Mouse (Mus musculus) R1 (cell line): ENCODE results near the gene Samhd1.

Experiments used
- DNase-seq: peaks from one replicate; pipeline ENCODE4 v3.0.0-alpha.2; 2018; ENCODE audit warnings: low read depth, low spot score

Gene Samhd1

GRCm38 (mm10) chr2:157073378-157074052, 61.5 kb downstream of the Samhd1 start:
- no peak for DNase-seq

DNA sequence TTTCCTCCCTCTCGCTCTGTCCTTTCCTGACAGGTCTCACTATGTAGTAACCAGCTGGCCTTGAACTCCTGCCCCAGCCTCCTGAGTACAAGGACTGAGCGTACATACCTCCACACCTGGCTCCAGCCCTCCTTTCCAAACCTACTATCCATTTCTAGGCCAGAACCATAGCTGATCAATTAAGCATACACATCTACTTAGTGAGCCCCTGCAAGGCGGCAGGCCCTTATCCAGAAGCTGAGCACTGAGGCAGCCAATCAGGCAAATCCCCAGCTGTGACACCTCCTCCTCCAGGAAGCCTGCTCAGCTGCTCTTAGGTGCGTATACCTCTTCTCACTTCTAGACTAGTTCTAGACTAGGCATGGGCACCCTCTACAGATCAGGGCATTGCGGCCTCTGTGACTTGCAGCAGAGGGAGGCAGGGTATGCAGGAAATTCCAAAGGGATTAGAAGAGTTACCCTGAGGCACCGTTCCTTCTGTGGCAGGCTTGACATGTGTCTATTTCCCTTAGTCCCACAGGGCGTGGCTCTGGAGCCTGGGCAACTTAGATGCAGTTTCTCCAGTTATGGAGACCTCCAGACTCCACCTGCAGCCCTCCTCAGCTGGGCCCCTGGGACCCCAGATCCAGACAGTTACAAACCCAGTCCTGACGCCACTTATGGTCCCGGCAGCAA, 62.6 kb downstream of the Samhd1 start:
- DNase-seq, result no peak

GRCm38 (mm10) chr2:157071556-157071955, 63.5 kb downstream of the Samhd1 start:
- no peak for DNase-seq

DNA sequence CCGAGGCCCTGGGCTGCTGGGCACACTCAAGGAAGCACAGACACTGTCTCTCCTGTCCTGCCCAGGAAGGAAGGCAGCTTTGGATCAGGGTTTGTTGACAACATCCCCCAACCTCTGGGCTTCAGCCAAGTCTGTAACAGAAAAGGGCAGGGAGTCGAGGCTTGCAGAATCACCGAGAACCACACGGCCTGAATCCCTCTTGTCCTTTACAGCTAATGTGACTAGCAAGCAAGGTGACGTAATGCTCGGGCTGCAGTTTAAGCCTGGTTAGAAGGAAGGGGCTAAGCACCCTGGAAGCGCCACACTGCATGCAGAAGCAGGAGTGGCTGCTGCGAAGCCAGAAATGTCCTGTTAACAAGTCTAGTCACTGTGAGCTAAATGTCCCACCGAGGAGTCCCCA, 64.7 kb downstream of the Samhd1 start:
- DNase-seq, result no peak

DNA sequence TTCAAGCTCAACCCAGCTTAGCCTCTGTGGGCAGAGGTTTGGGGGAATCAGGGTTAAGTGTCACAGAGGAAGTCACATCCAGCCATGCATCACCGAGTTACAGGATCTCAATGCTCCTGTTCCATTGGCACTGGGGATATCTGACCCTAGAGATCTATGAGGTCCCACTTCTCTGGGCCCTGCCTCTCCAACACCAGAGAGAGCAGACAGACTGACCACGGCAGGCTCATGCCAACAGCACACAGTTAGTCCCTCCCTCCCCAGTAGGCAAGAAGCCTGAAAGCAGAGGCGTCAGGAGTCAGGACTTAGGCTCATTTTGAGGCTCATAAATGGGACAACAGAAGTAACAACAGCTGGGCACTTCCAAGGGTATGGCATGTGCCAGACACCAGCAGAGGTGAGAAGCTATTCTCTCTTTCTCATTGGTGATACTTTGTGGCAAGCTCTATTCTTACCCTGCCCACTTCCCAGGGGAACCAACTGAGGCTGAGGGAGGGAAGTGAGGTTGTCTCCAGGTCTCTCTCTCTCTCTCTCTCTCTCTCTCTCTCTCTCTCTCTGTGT, 65.2 kb downstream of the Samhd1 start:
- DNase-seq, result no peak

- no peak for DNase-seq
Measured at GRCm38 (mm10) chr2:157069355-157069735, 65.7 kb downstream of the Samhd1 start.

GRCm38 (mm10) chr2:157068701-157069354, 66.2 kb downstream of the Samhd1 start:
- no peak for DNase-seq

DNA sequence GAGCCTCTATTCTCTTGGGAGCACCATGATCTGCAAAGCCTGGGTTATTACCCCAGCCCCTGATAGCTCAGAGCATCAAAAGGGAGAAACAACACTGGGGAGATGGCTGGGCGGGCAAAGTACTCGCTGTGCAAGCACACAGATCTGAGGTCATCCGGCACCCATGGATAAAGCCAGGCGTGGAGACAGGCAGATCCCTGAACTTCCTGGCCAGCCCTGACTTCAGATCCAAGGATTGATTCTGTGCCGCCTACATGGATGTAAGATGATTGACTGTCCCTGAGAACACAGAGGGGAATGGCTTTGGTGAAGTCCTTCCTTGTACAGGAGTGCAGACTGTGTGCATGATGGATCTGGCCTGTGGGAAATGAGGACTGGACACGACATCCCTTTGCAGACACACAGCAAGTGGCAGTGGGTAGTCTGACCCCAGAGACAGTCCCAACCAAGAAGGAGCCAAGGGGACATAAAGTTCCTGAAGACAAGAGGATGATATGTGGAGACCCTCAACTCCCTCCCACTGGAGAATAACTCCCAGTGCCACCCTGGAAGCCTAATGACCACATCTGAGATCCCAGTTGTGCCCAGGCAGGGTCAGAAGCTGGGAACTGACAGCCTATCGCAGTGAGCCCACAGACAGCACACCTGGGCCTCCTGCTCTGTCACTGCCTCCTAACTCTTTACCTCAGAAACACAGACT, 68.2 kb downstream of the Samhd1 start:
- DNase-seq, result no peak

DNA sequence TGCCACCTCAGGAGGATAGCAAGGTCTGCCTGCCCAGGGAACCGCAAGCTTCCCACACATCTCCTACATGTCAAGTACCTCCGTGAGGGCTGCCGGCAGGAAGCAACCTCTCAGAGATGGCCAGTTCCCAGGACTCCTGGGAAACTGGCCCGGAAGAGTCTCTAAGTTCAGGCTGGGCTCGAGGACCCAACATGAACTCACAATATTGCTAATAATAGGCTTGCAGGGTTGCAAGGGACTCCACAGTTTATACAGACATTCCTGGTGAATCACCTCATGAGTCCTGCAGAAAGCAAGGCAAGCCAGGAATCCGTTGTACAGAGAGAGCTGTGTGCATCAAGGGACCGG, 69.2 kb downstream of the Samhd1 start:
- no peak for DNase-seq

DNA sequence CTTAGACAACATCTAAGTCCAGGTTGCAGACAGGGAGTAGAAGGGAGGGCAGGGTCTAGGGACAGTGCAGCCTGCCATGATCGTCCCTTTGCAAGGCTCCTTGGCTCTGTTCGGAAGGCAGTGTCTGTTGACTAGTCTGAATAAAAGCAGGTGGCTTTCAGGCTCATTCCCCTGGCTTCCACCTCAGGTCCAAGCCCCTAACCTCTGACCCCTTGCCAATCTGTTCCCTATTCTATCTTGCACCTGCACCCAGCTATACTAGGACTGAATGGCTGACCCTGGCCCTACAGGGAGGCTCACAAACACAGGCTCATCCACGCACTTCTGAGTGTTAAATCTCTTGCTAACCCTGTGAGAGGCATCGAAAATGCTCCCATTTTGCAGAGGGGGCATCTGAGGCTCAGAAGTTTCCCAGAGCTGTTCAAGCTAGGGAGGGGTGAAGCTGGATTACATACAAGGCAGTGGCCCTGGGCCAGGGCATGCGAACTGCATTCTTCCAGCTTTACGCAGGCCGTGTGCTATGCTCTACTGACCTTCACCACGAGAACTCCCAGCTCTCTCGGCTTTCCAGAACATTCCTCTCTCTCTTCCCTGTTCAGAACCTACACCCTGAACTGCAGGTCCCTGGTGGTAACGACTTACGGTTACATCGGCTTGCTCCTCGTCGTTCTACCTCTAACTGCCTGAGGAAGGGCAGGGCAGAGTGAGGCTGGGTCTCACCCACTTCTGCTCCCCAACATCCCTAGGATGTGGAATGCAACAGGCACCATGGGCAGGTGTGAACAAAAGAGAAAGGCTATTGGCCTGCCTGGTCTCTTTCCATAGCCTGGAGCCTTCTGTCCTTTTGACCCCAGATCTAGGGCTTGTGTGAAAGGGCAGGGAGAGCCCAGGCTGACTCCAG, 69.8 kb downstream of the Samhd1 start:
- no peak for DNase-seq

DNA sequence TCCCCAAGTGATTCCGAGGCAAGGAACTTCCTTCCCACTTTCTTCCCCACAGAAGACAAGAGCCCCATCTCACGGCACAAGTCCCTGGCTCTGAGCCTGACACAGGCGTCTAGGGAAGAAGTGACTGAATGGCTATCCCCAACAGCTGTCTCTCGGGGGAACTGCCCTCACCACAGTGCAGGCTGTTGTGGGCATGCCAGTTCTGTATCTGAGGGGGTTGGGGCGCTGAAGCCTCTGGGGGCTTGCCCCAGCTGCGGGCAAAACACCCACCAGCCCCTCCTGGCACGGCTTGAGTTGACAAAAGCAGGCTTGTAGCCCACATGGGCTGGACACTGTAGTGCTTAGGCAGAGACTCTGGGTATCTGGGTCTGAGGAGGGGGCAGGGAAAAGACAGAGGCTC, 70.9 kb downstream of the Samhd1 start:
- DNase-seq, result no peak

DNA sequence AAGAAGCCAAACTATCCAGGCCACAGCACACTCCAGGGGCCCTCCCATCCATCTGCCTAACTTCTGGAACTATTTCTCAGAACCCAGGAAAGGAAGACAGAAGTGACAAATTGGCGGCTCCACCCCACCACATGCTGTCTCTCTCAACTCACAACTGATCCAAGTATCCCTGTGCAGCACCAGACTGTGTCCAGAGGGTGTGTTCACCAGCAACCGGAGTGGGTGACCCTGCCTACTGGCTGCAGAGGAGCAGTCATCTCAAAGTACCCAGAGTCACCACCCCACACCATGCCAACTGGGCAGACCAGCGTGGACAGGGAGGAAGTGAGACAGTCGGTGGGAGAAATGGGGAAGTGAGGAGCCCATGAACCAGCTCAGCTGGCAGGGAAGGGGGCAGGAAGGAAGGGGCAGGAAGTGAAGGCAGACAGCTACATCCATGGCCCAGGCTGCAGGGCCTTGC, 71.8 kb downstream of the Samhd1 start:
- no peak for DNase-seq

DNA sequence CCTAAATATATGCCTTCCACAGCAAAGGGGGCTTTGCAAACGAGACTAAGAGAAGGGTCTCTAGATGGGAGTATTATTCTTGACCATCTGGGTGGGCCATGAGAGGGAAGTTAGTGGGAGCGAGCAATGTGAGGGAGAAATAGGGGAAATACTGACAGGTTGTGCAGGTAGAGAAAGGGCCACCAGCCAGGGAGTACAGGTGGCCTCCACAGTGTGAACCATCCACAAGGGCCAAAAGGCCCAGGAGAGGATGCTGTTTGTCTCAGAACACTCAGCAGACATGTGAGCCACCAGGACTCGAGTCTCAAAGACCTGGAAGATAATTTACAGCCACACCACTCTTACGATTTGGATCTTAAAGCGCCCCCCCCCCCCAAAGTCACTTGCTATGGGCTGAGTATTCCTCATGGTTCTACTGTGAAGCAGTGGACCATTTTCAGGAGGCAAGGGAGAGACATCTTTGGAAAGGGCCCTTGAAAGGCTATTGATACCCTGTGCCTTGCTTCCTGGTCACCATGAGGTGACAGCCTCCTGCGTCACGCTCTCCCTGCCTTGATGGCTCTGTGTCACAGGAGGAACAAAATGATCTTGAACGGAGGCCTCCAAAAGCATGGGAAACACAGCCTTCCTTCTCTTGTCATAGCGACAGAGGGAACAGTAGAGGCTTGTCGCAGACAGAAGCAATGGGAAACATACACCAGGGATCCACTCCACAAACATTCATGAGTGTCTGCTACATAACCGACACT, 74.3 kb downstream of the Samhd1 start:
- no peak for DNase-seq

GRCm38 (mm10) chr2:157060037-157060436, 75.0 kb downstream of the Samhd1 start:
- no peak for DNase-seq

DNA sequence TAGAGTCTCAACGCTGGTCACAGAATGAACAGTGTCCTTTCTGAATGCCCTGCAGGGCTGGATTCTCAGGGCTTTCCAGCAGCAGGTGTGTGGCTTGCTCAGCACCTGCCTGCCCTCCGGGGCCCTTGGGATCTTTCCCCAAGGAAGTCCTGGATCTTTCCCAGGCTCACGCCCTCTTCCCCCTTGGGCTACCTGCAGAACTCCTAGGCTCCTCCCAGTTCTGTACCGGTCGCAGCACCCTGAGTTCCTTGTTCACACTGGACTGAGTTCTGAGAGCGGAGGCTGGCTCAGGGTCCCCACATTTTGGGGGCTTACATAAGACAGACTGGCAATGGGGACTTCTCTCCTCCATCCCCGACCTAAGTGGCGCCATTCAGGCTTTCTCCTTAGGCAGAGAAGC, 75.9 kb downstream of the Samhd1 start:
- peak; percentile 59 for DNase-seq

DNA sequence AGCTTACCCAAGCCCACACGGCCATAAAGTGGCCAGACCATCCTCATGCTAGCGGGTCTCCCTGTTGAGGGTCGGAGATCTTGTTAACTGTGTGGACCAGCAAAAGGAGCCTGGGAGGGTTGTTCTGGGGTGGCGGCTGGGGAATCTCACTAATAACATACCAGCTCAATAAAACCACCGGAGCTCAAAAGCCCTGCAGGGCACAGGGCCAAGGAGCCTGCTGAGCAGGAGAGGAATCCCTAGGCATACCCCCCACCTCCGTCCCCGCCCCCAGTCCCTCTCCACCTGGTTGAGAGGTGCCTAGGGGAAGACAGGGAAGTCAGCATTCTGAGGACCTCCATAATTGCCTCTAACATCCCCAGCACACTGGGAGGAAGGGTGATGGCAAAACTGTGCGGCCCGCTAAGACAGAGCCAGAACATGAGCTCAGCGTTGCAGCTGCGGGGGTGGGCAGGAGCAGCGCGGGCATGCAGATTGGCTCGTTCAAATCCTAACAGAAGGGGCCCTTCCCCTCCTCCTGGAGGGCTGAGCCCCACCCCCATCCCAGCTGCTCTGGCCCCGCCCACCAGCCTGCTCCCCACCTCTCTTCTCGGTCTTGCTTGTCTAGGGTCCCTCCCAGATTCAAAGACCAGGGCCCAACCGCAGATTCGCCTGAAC, 76.6 kb downstream of the Samhd1 start:
- peak; percentile 94 for DNase-seq

DNA sequence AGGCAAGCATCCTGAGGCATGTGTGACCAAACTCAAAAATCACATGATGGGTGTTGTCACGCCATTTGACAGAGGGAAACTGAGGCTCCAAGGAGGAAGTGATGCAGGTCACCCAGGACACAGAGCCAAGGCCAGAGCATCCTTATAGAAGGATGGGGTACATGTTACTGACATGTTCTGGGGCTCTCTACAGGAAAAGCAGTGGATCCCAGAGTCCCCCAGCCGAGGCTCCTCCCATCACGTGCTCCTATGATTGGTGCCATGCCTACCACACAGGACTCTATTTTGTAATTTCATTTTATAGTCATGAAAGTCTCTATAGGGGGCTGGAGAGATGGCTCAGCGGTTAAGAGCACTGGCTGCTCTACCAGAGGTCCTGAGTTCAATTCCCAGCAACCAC, 77.3 kb downstream of the Samhd1 start:
- DNase-seq, result peak; percentile 62

GRCm38 (mm10) chr2:157057186-157057585, 77.9 kb downstream of the Samhd1 start:
- DNase-seq, result no peak

GRCm38 (mm10) chr2:157055721-157056120, 79.3 kb downstream of the Samhd1 start:
- DNase-seq, result no peak

DNA sequence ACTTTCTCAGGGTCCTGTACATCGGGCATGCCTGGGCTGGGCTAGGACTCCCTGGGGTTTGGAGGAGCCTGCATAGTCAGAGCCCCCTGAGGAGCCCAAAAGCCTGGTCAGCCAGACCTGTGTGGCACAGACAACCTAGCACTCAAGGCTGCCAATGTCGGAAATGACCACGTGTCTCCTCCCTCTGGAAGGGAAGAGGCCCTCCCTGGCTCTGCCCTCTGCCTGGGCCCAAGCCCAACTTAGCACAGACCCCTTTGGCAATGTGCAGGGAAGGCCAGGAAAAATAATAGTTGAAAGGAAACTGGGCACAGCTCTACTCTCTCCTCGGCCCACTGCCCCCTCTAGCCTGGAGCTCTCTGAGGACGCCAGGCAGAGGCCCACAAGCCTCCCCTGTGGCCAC, 80.2 kb downstream of the Samhd1 start:
- no peak for DNase-seq
